Mouse (Mus musculus): ENCODE data around the gene Ablim1. TPM values are rescaled to one million over a fixed set of nuclear protein-coding genes. Genes with fewer than 3 reads are reported as not detected.
A peak's percentile ranks its signal among the peaks of the same experiment; 100 is the strongest.

The Ablim1 gene
- polyA plus RNA-seq, 1 experiment: 9.8 TPM

- Histone ChIP-seq H3K4me3 (ENCODE audit: insufficient read depth, poor library complexity, severe bottlenecking) (no peak overlapping the region), H3K27me3 (ENCODE audit: control insufficient read depth, insufficient read depth, insufficient read length) (no peaks in the 10 kb centered on the region), H3K79me3 (ENCODE audit: low read depth) (no peaks in the 10 kb centered on the region), H3K79me2 (ENCODE audit: control insufficient read depth, insufficient read depth) (no peaks in the 10 kb centered on the region), H3K36me3 (ENCODE audit: control insufficient read depth, insufficient read depth) (no peaks in the 10 kb centered on the region), H3ac (ENCODE audit: control insufficient read depth, insufficient read length, low read depth) (no peak overlapping the region)
- no peak for TF ChIP-seq USF1 (IDR thresholded peaks at IDR 0.05; ENCODE audit: low read depth)
- no peak for TF ChIP-seq MAX (IDR thresholded peaks at IDR 0.05)
Measured at GRCm38 (mm10) chr19:57026501-57026900, 288.2 kb downstream of the Ablim1 start.

- Histone ChIP-seq H3K4me3 (ENCODE audit: insufficient read depth, poor library complexity, severe bottlenecking) (no peak overlapping the region), H3K36me3 (ENCODE audit: control insufficient read depth, insufficient read depth) (no peaks in the 10 kb centered on the region), H3K79me3 (ENCODE audit: low read depth) (no peaks in the 10 kb centered on the region), H3ac (ENCODE audit: control insufficient read depth, insufficient read length, low read depth) (no peak overlapping the region), H3K27me3 (ENCODE audit: control insufficient read depth, insufficient read depth, insufficient read length) (no peaks in the 10 kb centered on the region), H3K79me2 (ENCODE audit: control insufficient read depth, insufficient read depth) (no peaks in the 10 kb centered on the region)
- TF ChIP-seq CTCF (IDR thresholded peaks at IDR 0.05; ENCODE audit: control insufficient read depth, insufficient read depth, insufficient read length) (no peak), MAX (IDR thresholded peaks at IDR 0.05) (no peak), MYOD1 (IDR thresholded peaks at IDR 0.05; ENCODE audit: control insufficient read depth, insufficient read length, low read depth) (no peak), USF1 (IDR thresholded peaks at IDR 0.05; ENCODE audit: low read depth) (no peak), CEBPB (IDR thresholded peaks at IDR 0.05; ENCODE audit: low read depth) (no peak)
Measured at GRCm38 (mm10) chr19:57017785-57018179, 296.9 kb downstream of the Ablim1 start.

- no peaks in the 10 kb centered on the region for H3K36me3 ChIP-seq (ENCODE audit: control insufficient read depth, insufficient read depth)
- no peak overlapping the region for H3ac ChIP-seq (ENCODE audit: control insufficient read depth, insufficient read length, low read depth)
- no peak for TF ChIP-seq MYOG (IDR thresholded peaks at IDR 0.05; ENCODE audit: control insufficient read depth, extremely low read depth, insufficient read length)
- no peak for TF ChIP-seq MAX (IDR thresholded peaks at IDR 0.05)
- no peak for TF ChIP-seq USF1 (IDR thresholded peaks at IDR 0.05; ENCODE audit: low read depth)
- no peak for TF ChIP-seq FOSL1 (IDR thresholded peaks at IDR 0.05; ENCODE audit: insufficient read depth, low read length, poor library complexity, severe bottlenecking)
- no peak for TF ChIP-seq CEBPB (IDR thresholded peaks at IDR 0.05; ENCODE audit: low read depth)
- no peak for TF ChIP-seq MYOD1 (IDR thresholded peaks at IDR 0.05; ENCODE audit: control insufficient read depth, insufficient read length, low read depth)
- no peak for TF ChIP-seq CTCF (IDR thresholded peaks at IDR 0.05; ENCODE audit: control insufficient read depth, insufficient read depth, insufficient read length)
- no peaks in the 10 kb centered on the region for H3K79me3 ChIP-seq (ENCODE audit: low read depth)
- no peaks in the 10 kb centered on the region for H3K27me3 ChIP-seq (ENCODE audit: control insufficient read depth, insufficient read depth, insufficient read length)
- no peaks in the 10 kb centered on the region for H3K79me2 ChIP-seq (ENCODE audit: control insufficient read depth, insufficient read depth)
- H3K4me3 ChIP-seq (ENCODE audit: insufficient read depth, poor library complexity, severe bottlenecking): no peak overlapping the region
Measured at GRCm38 (mm10) chr19:57016995-57017784, 297.5 kb downstream of the Ablim1 start.

GRCm38 (mm10) chr19:57014808-57015207 lies 299.9 kb downstream of the Ablim1 start:
- H3K36me3 ChIP-seq (ENCODE audit: control insufficient read depth, insufficient read depth): no peaks in the 10 kb centered on the region
- TF ChIP-seq MAX (IDR thresholded peaks at IDR 0.05) (no peak), FOSL1 (IDR thresholded peaks at IDR 0.05; ENCODE audit: insufficient read depth, low read length, poor library complexity, severe bottlenecking) (peak; percentile 10), MYOG (IDR thresholded peaks at IDR 0.05; ENCODE audit: control insufficient read depth, extremely low read depth, insufficient read length) (no peak)
- H3K4me3 ChIP-seq (ENCODE audit: insufficient read depth, poor library complexity, severe bottlenecking): no peak overlapping the region
- no peaks in the 10 kb centered on the region for H3K79me3 ChIP-seq (ENCODE audit: low read depth)
- no peaks in the 10 kb centered on the region for H3K79me2 ChIP-seq (ENCODE audit: control insufficient read depth, insufficient read depth)
- no peak overlapping the region for H3ac ChIP-seq (ENCODE audit: control insufficient read depth, insufficient read length, low read depth)
- no peaks in the 10 kb centered on the region for H3K27me3 ChIP-seq (ENCODE audit: control insufficient read depth, insufficient read depth, insufficient read length)

GRCm38 (mm10) chr19:57013271-57013677 lies 301.4 kb downstream of the Ablim1 start:
- Histone ChIP-seq H3K79me2 (ENCODE audit: control insufficient read depth, insufficient read depth) (no peaks in the 10 kb centered on the region), H3K4me3 (ENCODE audit: insufficient read depth, poor library complexity, severe bottlenecking) (no peak overlapping the region), H3ac (ENCODE audit: control insufficient read depth, insufficient read length, low read depth) (no peak overlapping the region), H3K36me3 (ENCODE audit: control insufficient read depth, insufficient read depth) (no peaks in the 10 kb centered on the region), H3K27me3 (ENCODE audit: control insufficient read depth, insufficient read depth, insufficient read length) (no peaks in the 10 kb centered on the region), H3K79me3 (ENCODE audit: low read depth) (no peaks in the 10 kb centered on the region)
- peak; percentile 77 for TF ChIP-seq CEBPB (IDR thresholded peaks at IDR 0.05; ENCODE audit: low read depth)
- TF ChIP-seq CTCF (IDR thresholded peaks at IDR 0.05; ENCODE audit: control insufficient read depth, insufficient read depth, insufficient read length): no peak
- TF ChIP-seq FOSL1 (IDR thresholded peaks at IDR 0.05; ENCODE audit: insufficient read depth, low read length, poor library complexity, severe bottlenecking): no peak
- no peak for TF ChIP-seq USF1 (IDR thresholded peaks at IDR 0.05; ENCODE audit: low read depth)
- no peak for TF ChIP-seq MYOG (IDR thresholded peaks at IDR 0.05; ENCODE audit: control insufficient read depth, extremely low read depth, insufficient read length)
- peak; percentile 43 for TF ChIP-seq MYOD1 (IDR thresholded peaks at IDR 0.05; ENCODE audit: control insufficient read depth, insufficient read length, low read depth)
- no peak for TF ChIP-seq MAX (IDR thresholded peaks at IDR 0.05)

- no peaks in the 10 kb centered on the region for H3K27me3 ChIP-seq (ENCODE audit: control insufficient read depth, insufficient read depth, insufficient read length)
- no peak for TF ChIP-seq MAX (IDR thresholded peaks at IDR 0.05)
- no peaks in the 10 kb centered on the region for H3K36me3 ChIP-seq (ENCODE audit: control insufficient read depth, insufficient read depth)
- no peaks in the 10 kb centered on the region for H3K79me2 ChIP-seq (ENCODE audit: control insufficient read depth, insufficient read depth)
- H3K4me3 ChIP-seq (ENCODE audit: insufficient read depth, poor library complexity, severe bottlenecking): no peak overlapping the region
- no peak overlapping the region for H3ac ChIP-seq (ENCODE audit: control insufficient read depth, insufficient read length, low read depth)
- H3K79me3 ChIP-seq (ENCODE audit: low read depth): no peaks in the 10 kb centered on the region
Measured at GRCm38 (mm10) chr19:57012068-57012467, 302.7 kb downstream of the Ablim1 start.

Data from C2C12 (cell line).